Mouse (Mus musculus) liver, embryonic 14.5 days (tissue): ENCODE data around the gene Kcnk10. TPM values are rescaled to one million over a fixed set of nuclear protein-coding genes. Genes with fewer than 3 reads are reported as not detected.

Experiments used
- ATAC-seq: fragments of 200-750 bp; cut with Nextera tagmentation; 2 replicates; pipeline ENCODE4 v1.8.0; 2017; ENCODE audit warnings: moderate number of reproducible peaks, mild to moderate bottlenecking, moderate library complexity; ENCODE audit not compliant: insufficient read depth
- DNase-seq, 3 experiments: peaks; one replicate each; pipeline ENCODE4 v3.0.0-alpha.2; 2012 to 2013; ENCODE audit warnings: low read depth in 3 of 3, low spot score in 3 of 3
- H3K27ac ChIP-seq: fragments of 300-500 bp; sonication (generic); 2 replicates; pipeline ENCODE4 v1.5.1; 2014; ENCODE audit warnings: moderate library complexity, mild to moderate bottlenecking, control low read depth, inconsistent platforms
- H3K27me3 ChIP-seq: fragments of 300-500 bp; sonication (generic); 2 replicates; pipeline ENCODE4 v1.6.1; 2014; ENCODE audit warnings: mild to moderate bottlenecking, low read length, moderate library complexity; ENCODE audit not compliant: control insufficient read depth, insufficient read depth
- H3K36me3 ChIP-seq: fragments of 300-500 bp; sonication (generic); replicated peaks from 2 replicates; pipeline ENCODE4 v1.6.1; 2014; ENCODE audit warnings: low read depth; ENCODE audit not compliant: control insufficient read depth, insufficient read depth
- H3K4me1 ChIP-seq, 2 experiments: fragments of 200-500 bp in 1 of 2; fragments of 300-500 bp in 1 of 2; sonication (generic) in 1 of 2; replicated peaks; 2 replicates each; pipeline ENCODE4 v1.6.1; 2012 to 2014; ENCODE audit warnings: antibody characterized with exemption in 1 of 2, inconsistent platforms in 1 of 2, low read length in 1 of 2; ENCODE audit not compliant: control insufficient read depth in 2 of 2, insufficient read depth in 2 of 2
- H3K4me2 ChIP-seq: fragments of 300-500 bp; sonication (generic); 2 replicates; pipeline ENCODE4 v1.6.1; 2014; ENCODE audit warnings: low read depth, mild to moderate bottlenecking, control low read depth, moderate library complexity
- H3K4me3 ChIP-seq, 2 experiments: fragments of 200-500 bp in 1 of 2; fragments of 300-500 bp in 1 of 2; sonication (generic) in 1 of 2; 2 replicates each; pipeline ENCODE4 v1.5.1; 2012 to 2014; ENCODE audit warnings: low read depth in 2 of 2, low read length in 2 of 2, mild to moderate bottlenecking in 2 of 2, control low read depth in 1 of 2, inconsistent platforms in 1 of 2, moderate library complexity in 1 of 2; ENCODE audit not compliant: insufficient read depth in 1 of 2
- H3K9ac ChIP-seq: fragments of 300-500 bp; sonication (generic); replicated peaks from 2 replicates; pipeline ENCODE4 v1.6.1; 2014; ENCODE audit warnings: mild to moderate bottlenecking, control low read depth, moderate library complexity
- H3K9me3 ChIP-seq: fragments of 300-500 bp; sonication (generic); 2 replicates; pipeline ENCODE4 v1.6.1; 2016; ENCODE audit warnings: low read length, mixed read lengths; ENCODE audit not compliant: control insufficient read depth
- CTCF ChIP-seq: IDR thresholded peaks from 2 replicates; pipeline ENCODE4 v1.5.1; 2016; ENCODE audit warnings: antibody characterized with exemption, low read depth, control low read depth
- EP300 ChIP-seq: IDR thresholded peaks from 2 replicates; pipeline ENCODE4 v1.6.1; 2016; ENCODE audit warnings: antibody characterized with exemption, low read depth
- WGBS: fragments of 180-500 bp; shearing (Covaris S2); extraction: QIAGEN DNeasy Blood & Tissue Kit; methylation state at CpG from one replicate; pipeline ENCODE4 v1.1.7; 2014; ENCODE audit not compliant: insufficient replicate concordance; 5-methylcytosine and 5-hydroxymethylcytosine counted together
- polyA plus RNA-seq, 2 experiments: library from polyadenylated mRNA; depleted of rRNA in 1 of 2; stranded (reverse) in 1 of 2; unstranded in 1 of 2; fragments of >200 nt; fragmentation: Nextera tagmentation in 1 of 2; extraction: Ambion mirVana in 1 of 2; gene quantifications; 2 replicates each; pipeline versions ENCODE4 v1.2.1 to v1.2.3; 2012 to 2014

Gene Kcnk10
- polyA plus RNA-seq, 2 experiments = not detected

DNA sequence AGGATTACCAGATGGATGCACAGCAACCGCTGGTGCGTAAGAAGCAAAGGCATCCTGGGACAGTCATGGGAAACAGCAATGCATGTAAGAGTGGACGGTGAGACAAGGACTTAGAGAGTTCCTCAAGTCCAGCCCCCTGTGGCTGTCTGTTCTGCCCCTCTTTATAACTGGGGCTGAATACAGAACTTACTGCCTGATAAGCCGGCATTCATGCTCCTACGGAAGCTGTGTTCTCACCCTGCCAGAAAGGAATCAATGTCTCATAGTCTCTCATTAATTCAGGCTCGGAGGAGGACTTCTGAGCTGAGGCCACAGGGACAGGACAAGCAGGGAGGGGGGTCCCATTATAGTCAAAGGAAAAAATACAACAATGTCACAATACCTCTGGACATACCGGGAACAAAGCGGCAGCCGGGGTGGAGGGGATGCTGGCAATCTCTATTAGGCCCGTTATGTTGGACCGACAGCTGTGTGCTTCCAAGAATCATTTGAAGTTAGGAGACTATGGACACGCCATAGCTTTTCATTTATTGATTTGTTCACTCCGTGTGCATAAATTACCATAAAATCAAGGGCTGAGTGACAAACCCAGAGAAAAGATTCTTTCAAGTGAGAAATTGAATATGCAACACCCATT, 15.7 kb downstream of the Kcnk10 start:
- WGBS = 75% methylated on average over 13 of the region's 13 CpGs
- H3K4me1 ChIP-seq = no peaks in the 10 kb centered on the region
- H3K4me2 ChIP-seq = no peak overlapping the region
- no peak overlapping the region for H3K9ac ChIP-seq
- no peaks in the 10 kb centered on the region for H3K9me3 ChIP-seq
- ATAC-seq (no peak), DNase-seq (no peak)
- no peak overlapping the region for H3K4me3 ChIP-seq
- H3K36me3 ChIP-seq = no peaks in the 10 kb centered on the region
- TF ChIP-seq EP300 (no peak), CTCF (no peak)
- H3K27ac ChIP-seq = no peak overlapping the region
- no peaks in the 10 kb centered on the region for H3K27me3 ChIP-seq

DNA sequence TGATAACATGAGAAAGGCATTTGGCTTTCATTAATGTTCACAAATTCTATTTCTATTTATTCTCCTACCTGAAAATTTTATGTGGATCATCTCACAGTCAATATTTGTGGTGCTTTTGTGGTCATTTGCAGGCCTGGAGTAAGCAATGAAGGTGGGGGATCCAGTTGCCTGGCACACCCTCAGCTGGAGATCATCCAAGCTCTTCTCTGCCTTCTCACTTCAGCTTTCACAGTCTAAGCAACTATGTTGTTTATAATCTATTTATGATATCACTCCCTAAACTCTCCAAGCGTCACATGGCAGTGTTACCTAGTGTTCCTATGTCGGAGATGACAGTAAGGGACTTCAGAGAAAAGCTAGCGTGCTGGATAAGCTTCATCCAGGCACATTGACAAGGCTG, 18.1 kb downstream of the Kcnk10 start:
- 60% methylated on average over 3 of the region's 3 CpGs for WGBS
- Histone ChIP-seq H3K9me3 (no peaks in the 10 kb centered on the region), H3K36me3 (no peaks in the 10 kb centered on the region), H3K9ac (no peak overlapping the region), H3K4me1 (no peaks in the 10 kb centered on the region), H3K27me3 (no peaks in the 10 kb centered on the region), H3K4me2 (no peak overlapping the region), H3K27ac (no peak overlapping the region), H3K4me3 (no peak overlapping the region)
- TF ChIP-seq CTCF = no peak
- TF ChIP-seq EP300 = no peak
- DNase-seq = no peak
- no peak for ATAC-seq

DNA sequence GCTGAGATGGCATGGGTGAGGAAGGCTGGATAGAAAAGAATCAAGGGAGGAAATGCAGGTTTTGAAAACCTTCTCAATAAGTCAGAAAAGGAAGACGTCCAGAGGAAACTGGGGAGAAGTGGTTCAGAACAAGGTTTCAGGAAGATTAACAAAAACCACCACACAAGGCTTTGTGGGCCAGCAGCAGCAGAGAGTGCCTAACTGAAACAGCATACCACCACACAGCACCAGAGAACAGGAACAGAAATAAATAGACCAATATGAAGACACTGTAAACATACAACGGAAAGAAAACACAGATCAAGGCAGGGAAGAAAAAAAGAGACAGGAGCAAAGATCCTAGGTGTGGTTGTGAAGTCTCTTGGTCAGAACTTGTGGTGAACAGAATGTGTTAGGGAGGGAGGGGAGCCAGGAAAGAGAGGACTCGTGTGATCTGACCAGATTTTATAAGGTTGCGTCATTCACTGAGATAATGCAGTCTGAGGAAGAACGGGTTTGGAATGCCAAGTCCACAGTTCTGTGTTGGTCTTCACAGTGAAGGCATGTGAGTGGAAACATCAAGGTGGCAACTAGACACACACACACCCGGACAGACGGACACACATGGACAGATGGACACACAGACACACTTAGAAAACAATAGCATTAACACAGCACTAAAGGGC, 21.0 kb downstream of the Kcnk10 start:
- no peaks in the 10 kb centered on the region for H3K36me3 ChIP-seq
- no peaks in the 10 kb centered on the region for H3K9me3 ChIP-seq
- 48% methylated on average over 7 of the region's 7 CpGs for WGBS
- no peak overlapping the region for H3K4me2 ChIP-seq
- DNase-seq = no peak
- no peak overlapping the region for H3K4me3 ChIP-seq
- no peak overlapping the region for H3K9ac ChIP-seq
- H3K27me3 ChIP-seq = no peaks in the 10 kb centered on the region
- no peak for ATAC-seq
- no peak overlapping the region for H3K27ac ChIP-seq
- no peaks in the 10 kb centered on the region for H3K4me1 ChIP-seq
- TF ChIP-seq CTCF (no peak), EP300 (no peak)

DNA sequence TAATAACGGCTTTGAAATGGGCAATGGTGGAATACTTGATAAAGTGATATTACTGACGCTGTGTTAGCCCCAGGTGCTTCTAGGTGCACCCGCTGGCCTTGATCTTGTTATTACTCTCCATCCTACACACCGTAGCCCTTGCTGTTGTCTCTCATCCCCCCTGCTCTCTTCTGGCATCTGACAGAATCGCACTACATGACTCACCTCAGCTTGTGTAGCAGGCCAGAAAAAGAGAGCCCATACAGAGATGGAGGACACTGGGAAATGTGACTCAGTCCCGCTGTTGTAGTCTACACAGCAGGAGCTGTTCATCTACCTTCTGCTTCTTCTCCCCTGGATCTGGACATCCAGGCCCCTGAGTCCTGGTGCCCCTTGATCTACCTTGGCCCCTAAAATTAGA, 28.1 kb downstream of the Kcnk10 start:
- no peaks in the 10 kb centered on the region for H3K9me3 ChIP-seq
- TF ChIP-seq CTCF = no peak
- TF ChIP-seq EP300 = no peak
- ATAC-seq = no peak
- H3K4me3 ChIP-seq = no peak overlapping the region
- DNase-seq = no peak
- no peaks in the 10 kb centered on the region for H3K27me3 ChIP-seq
- no peak overlapping the region for H3K4me2 ChIP-seq
- H3K9ac ChIP-seq = no peak overlapping the region
- no peaks in the 10 kb centered on the region for H3K36me3 ChIP-seq
- no peak overlapping the region for H3K27ac ChIP-seq
- no peaks in the 10 kb centered on the region for H3K4me1 ChIP-seq
- 75% methylated on average over 6 of the region's 6 CpGs for WGBS

DNA sequence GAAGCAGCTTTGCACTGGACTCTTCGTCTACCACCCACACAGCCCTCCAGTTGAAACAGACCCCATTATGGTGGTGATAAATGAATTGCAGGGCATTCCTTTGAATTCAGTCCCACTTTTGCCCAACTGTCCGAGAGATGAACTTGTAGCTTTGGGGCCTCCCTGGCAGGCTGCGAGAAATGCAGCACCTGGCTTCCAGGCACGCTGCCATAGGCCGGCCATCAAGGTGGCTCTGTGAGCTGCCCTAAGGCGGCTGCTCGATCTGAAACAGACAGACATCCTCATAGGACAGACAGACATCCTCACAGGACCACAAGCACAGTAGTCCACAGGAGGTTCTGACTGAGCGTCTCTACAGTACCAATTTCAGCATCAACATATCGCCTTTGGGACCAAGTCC, 30.0 kb downstream of the Kcnk10 start:
- TF ChIP-seq CTCF (no peak), EP300 (no peak)

More for the DNA sequence above, 30.0 kb downstream of the Kcnk10 start:
- no peaks in the 10 kb centered on the region for H3K27me3 ChIP-seq
- no peak overlapping the region for H3K9ac ChIP-seq
- no peak overlapping the region for H3K4me3 ChIP-seq
- H3K9me3 ChIP-seq = no peaks in the 10 kb centered on the region
- no peaks in the 10 kb centered on the region for H3K4me1 ChIP-seq
- 72% methylated on average over 9 of the region's 9 CpGs for WGBS
- ATAC-seq (no peak), DNase-seq (no peak)
- no peaks in the 10 kb centered on the region for H3K36me3 ChIP-seq
- H3K27ac ChIP-seq = no peak overlapping the region
- H3K4me2 ChIP-seq = no peak overlapping the region
